Comparison of ENCODE assay signal across 24 mouse cellular contexts in the genomic region with DNA sequence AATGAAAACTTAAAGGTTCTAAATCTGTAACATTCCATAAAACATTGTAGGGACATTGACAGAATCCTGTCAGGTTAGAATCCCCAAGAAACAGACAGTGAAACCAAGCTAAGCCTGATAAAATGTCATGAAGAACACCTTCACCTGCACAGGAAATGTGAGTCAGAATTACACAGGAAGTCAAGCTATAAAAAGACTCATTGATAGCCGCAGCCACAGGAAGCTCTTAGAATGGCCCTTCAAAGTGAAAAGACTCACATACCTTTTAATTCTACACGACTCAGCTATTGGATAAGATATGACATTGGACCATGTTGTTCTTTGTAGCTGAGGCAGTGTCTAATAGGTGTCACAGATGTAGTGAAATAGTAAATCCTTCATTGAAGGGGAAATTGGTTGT. TPM values are rescaled to one million over a fixed set of nuclear protein-coding genes. Genes with fewer than 3 reads are reported as not detected.
DNase-seq lines count a peak whose midpoint lies in the region; ATAC-seq and TF ChIP-seq lines count a peak whose summit lies in the region.
"Had no signal": no experiment of that assay in that cellular context is flagged by ENCODE, and none has a peak within 500 bp of the region (broad histone marks: within the 10 kb centered on the region; RNA-seq: fewer than 3 reads in every experiment).

No protein-coding gene starts in this region.

- H3K4me3 ChIP-seq in embryonic facial prominence, embryonic 10.5 days = no peak overlapping the region
- H3K4me3 ChIP-seq in liver, postnatal 0 days (ENCODE audit: low read depth, low read length) = no peak overlapping the region
- H3K4me3 ChIP-seq: heart, embryonic 13.5 days; hindbrain, embryonic 15.5 days; limb, embryonic 12.5 days; liver, embryonic 12.5 days; neural tube, embryonic 13.5 days had no signal

- no peaks in the 10 kb centered on the region for H3K4me1 ChIP-seq in embryonic facial prominence, embryonic 10.5 days
- no peaks in the 10 kb centered on the region for H3K4me1 ChIP-seq in liver, postnatal 0 days (ENCODE audit: insufficient read depth)
- H3K4me1 ChIP-seq: heart, embryonic 13.5 days; hindbrain, embryonic 15.5 days; limb, embryonic 12.5 days; liver, embryonic 12.5 days; neural tube, embryonic 13.5 days had no signal

- H3K9ac ChIP-seq in liver, postnatal 0 days (replicated peaks) = no peak overlapping the region
- H3K9ac ChIP-seq: heart, embryonic 13.5 days; hindbrain, embryonic 15.5 days; limb, embryonic 12.5 days; liver, embryonic 12.5 days; lung, embryonic 14.5 days; neural tube, embryonic 13.5 days had no signal

- no peak overlapping the region for H3K27ac ChIP-seq in embryonic facial prominence, embryonic 10.5 days (replicated peaks)
- H3K27ac ChIP-seq in liver, postnatal 0 days (ENCODE audit: low read depth) = no peak overlapping the region
- H3K27ac ChIP-seq: heart, embryonic 13.5 days; hindbrain, embryonic 15.5 days; kidney, postnatal 0 days; limb, embryonic 12.5 days; liver, embryonic 12.5 days; macrophage; neural tube, embryonic 13.5 days had no signal

- DNase-seq in A20 (ENCODE audit: low read depth, low spot score) = peak; percentile 58
- peak; percentile 57 for DNase-seq in CD4-positive helper T cell, adult 2 months (ENCODE audit: low read depth, low spot score)
- peak; percentile 68 for DNase-seq in induced T-regulatory cell, adult 2 months (ENCODE audit: low read depth)
- peak; percentile 53 for DNase-seq in splenic B cell, adult 2 months (ENCODE audit: low read depth, low spot score)
- no peak for DNase-seq in embryonic facial prominence, embryonic 10.5 days (ENCODE audit: low spot score)
- DNase-seq in liver, postnatal 0 days = no peak
- DNase-seq: adrenal gland, postnatal 25 days; cerebellum, adult 11-12 months; cerebellum, postnatal 14 days; gastrocnemius, postnatal 14 days; heart, adult 18-20 months; lung, embryonic 14.5 days had no signal

- WGBS in embryonic facial prominence, embryonic 10.5 days = 57% methylated on average over 2 of the region's 2 CpGs
- WGBS in liver, postnatal 0 days (ENCODE audit: insufficient replicate concordance) = 23% methylated on average over 2 of the region's 2 CpGs

- H3K9me3 ChIP-seq in embryonic facial prominence, embryonic 10.5 days = no peaks in the 10 kb centered on the region
- no peaks in the 10 kb centered on the region for H3K9me3 ChIP-seq in liver, postnatal 0 days (ENCODE audit: low read length)
- H3K9me3 ChIP-seq: heart, embryonic 13.5 days; hindbrain, embryonic 15.5 days; limb, embryonic 12.5 days; liver, embryonic 12.5 days; neural tube, embryonic 13.5 days had no signal

- no peak for ATAC-seq in erythroblast, adult 5-6 weeks (replicated peaks; ENCODE audit: low FRiP score, poor library complexity, severe bottlenecking)
- no peak for ATAC-seq in liver, postnatal 0 days
- ATAC-seq: intestine, postnatal 0 days; liver, embryonic 12.5 days had no signal

- TF ChIP-seq CTCF in liver, postnatal 0 days (IDR thresholded peaks at IDR 0.05; ENCODE audit: low read depth) = no peak

- no peaks in the 10 kb centered on the region for H3K36me3 ChIP-seq in splenic B cell, adult 2 months (ENCODE audit: control insufficient read depth, insufficient read depth, low read length, poor library complexity, severe bottlenecking)
- no peaks in the 10 kb centered on the region for H3K36me3 ChIP-seq in embryonic facial prominence, embryonic 10.5 days (replicated peaks)
- no peaks in the 10 kb centered on the region for H3K36me3 ChIP-seq in liver, postnatal 0 days (replicated peaks; ENCODE audit: insufficient read depth, low read length)
- H3K36me3 ChIP-seq: heart, embryonic 13.5 days; hindbrain, embryonic 15.5 days; limb, embryonic 12.5 days; liver, embryonic 12.5 days; neural tube, embryonic 13.5 days had no signal

- H3K27me3 ChIP-seq in splenic B cell, adult 2 months (ENCODE audit: control insufficient read depth, insufficient read depth, low read length, poor library complexity, severe bottlenecking) = no peaks in the 10 kb centered on the region
- H3K27me3 ChIP-seq in embryonic facial prominence, embryonic 10.5 days (replicated peaks; ENCODE audit: low read depth, poor library complexity, severe bottlenecking) = no peaks in the 10 kb centered on the region
- no peaks in the 10 kb centered on the region for H3K27me3 ChIP-seq in liver, postnatal 0 days (ENCODE audit: insufficient read depth, low read length)
- H3K27me3 ChIP-seq: heart, embryonic 13.5 days; hindbrain, embryonic 15.5 days; limb, embryonic 12.5 days; liver, embryonic 12.5 days; neural tube, embryonic 13.5 days had no signal

- no peak overlapping the region for H3K4me2 ChIP-seq in liver, postnatal 0 days (ENCODE audit: low read depth, low read length)
- H3K4me2 ChIP-seq: heart, embryonic 13.5 days; hindbrain, embryonic 15.5 days; limb, embryonic 12.5 days; liver, embryonic 12.5 days; lung, embryonic 14.5 days; midbrain, embryonic 11.5 days; neural tube, embryonic 13.5 days had no signal

- no peak for TF ChIP-seq EP300 in liver, postnatal 0 days (IDR thresholded peaks at IDR 0.05; ENCODE audit: low read depth)

RNA-seq across cellular contexts. Expression of a gene that starts 55.3 kb away (rescaled TPM):
- 41.0 and 49.4 TPM in 2 replicates for polyA plus RNA-seq in embryonic facial prominence, embryonic 10.5 days (2016; fragmentation: Nextera tagmentation; extraction: Ambion mirVana)
- total RNA-seq in erythroblast, adult 5-6 weeks (2015; ENCODE audit: low replicate concordance) = not detected in 2 replicates
- not detected in 2 replicates for total RNA-seq in erythroblast, adult 5-6 weeks (2017; ENCODE audit: low replicate concordance)
- 1.3 and 1.5 TPM in 2 replicates for polyA plus RNA-seq in liver, postnatal 0 days (2015; fragmentation: Nextera tagmentation; extraction: Ambion mirVana)
- total RNA-seq: heart, adult 18-20 months; heart, postnatal 25 days; monocyte, adult 5-6 weeks had no signal
- polyA plus RNA-seq: macrophage had no signal

Comparison
In these comparisons a context has a peak if more than half of its experiments do, and no peak if none do; other contexts are left out.
1. DNase-seq: peak in A20 (single experiment), CD4-positive helper T cell, adult 2 months (single experiment), induced T-regulatory cell, adult 2 months (single experiment) and splenic B cell, adult 2 months (single experiment); none in embryonic facial prominence, embryonic 10.5 days (single experiment) and liver, postnatal 0 days (single experiment).
2. RNA of a gene that starts 55.3 kb away (polyA plus RNA-seq): 41.0 to 49.4 TPM in embryonic facial prominence, embryonic 10.5 days; 1.3 to 1.5 TPM in liver, postnatal 0 days; every median in the first group is over 10 times any median in the second.